In the genomic region with DNA sequence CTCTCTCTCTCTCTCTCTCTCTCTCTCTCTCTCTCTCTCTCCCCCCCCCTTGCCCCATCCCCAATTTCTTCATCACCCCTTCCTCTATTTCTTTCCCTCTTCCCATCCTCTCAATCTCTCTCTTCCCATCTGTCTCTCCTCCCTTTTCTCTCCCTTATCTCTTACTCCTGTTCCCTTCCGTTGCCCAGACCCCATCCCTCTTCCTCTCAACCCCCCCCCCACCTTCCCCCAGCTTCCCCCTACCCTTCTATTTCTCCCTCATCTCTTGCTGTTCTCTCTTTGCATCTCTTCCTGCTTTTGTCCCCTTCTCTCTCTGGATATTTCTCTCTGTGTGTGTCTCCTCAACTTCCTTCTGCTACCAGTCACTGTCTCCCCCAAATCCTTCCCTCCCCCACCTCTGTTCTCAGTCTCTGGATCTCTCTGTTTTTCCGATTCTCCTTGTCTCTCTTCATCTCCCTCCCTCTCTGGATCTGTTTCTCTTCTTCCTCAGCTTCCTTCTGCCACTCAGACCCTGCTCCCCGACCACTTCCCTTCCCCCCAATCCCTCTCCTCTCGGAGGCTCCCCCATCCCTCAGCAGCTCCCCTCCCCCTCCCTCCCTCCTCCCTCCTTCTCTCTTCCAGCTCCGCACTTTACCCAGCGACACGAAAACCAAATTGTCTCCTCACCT, we compare ENCODE assay signal across 8 mouse cellular contexts. TPM values are rescaled to one million over a fixed set of nuclear protein-coding genes. Genes with fewer than 3 reads are reported as not detected.
DNase-seq lines count a peak whose midpoint lies in the region; ATAC-seq and TF ChIP-seq lines count a peak whose summit lies in the region.
"Had no signal": no experiment of that assay in that cellular context is flagged by ENCODE, and none has a peak within 500 bp of the region (broad histone marks: within the 10 kb centered on the region; RNA-seq: fewer than 3 reads in every experiment).

Gene Cacng8 (plus strand): TSS at position 271 of the 668 bp plus-strand sequence.

- peak within 1 kb of the TSS; percentile 69 for H3K4me2 ChIP-seq in forebrain, embryonic 12.5 days
- H3K4me2 ChIP-seq in neural tube, embryonic 15.5 days = peak within 1 kb of the TSS; percentile 81

- ATAC-seq in forebrain, embryonic 12.5 days (ENCODE audit: low FRiP score) = peak; percentile 48
- ATAC-seq in neural tube, embryonic 15.5 days (ENCODE audit: low FRiP score) = peak; percentile 66

- TF ChIP-seq CTCF in left cerebral cortex, adult 2 months (IDR thresholded peaks at IDR 0.05) = no peak

- DNase-seq in left cerebral cortex, adult 2 months (ENCODE audit: extremely low spot score in 1 of 2, low spot score in 2 of 2) = peak in 1 of 2 experiments; percentile 44
- DNase-seq in left cerebral cortex, adult 9 months (ENCODE audit: low spot score in 2 of 2) = no peak
- DNase-seq in layer of hippocampus, postnatal 25 days (ENCODE audit: extremely low spot score in 1 of 2, low spot score in 1 of 2) = no peak
- DNase-seq in urinary bladder, postnatal 25 days (ENCODE audit: low spot score) = no peak
- no peak for DNase-seq in T-cell, adult 2 months (ENCODE audit: low spot score)

- H3K4me3 ChIP-seq in left cerebral cortex, adult 2 months = peak within 1 kb of the TSS; percentile 56
- H3K4me3 ChIP-seq in forebrain, embryonic 12.5 days (replicated peaks) = peak within 1 kb of the TSS; percentile 47
- peak within 1 kb of the TSS; percentile 54 for H3K4me3 ChIP-seq in neural tube, embryonic 15.5 days (replicated peaks)
- H3K4me3 ChIP-seq: megakaryocyte, embryonic 14.5 days had no signal

- intact Hi-C loops in left cerebral cortex, adult 2 months (cut with DNase I) = loop anchor here (5.0 kb wide), 2 partner anchors 58 to 62 kb away; partner anchors contain the start of gene Cacng7

- peaks cover 14% of the 10 kb centered on the region for H3K36me3 ChIP-seq in forebrain, embryonic 12.5 days (replicated peaks)
- peaks cover 10% of the 10 kb centered on the region for H3K36me3 ChIP-seq in neural tube, embryonic 15.5 days

- H3K9me3 ChIP-seq in forebrain, embryonic 12.5 days = no peaks in the 10 kb centered on the region
- H3K9me3 ChIP-seq in neural tube, embryonic 15.5 days (replicated peaks) = no peaks in the 10 kb centered on the region
- H3K9me3 ChIP-seq: megakaryocyte, embryonic 14.5 days had no signal

- peaks cover 31% of the 10 kb centered on the region for H3K4me1 ChIP-seq in forebrain, embryonic 12.5 days
- H3K4me1 ChIP-seq in neural tube, embryonic 15.5 days = peaks cover 58% of the 10 kb centered on the region

- peak within 1 kb of the TSS; percentile 73 for H3K9ac ChIP-seq in forebrain, embryonic 12.5 days
- H3K9ac ChIP-seq in neural tube, embryonic 15.5 days (replicated peaks) = peak within 1 kb of the TSS; percentile 65

- WGBS in forebrain, embryonic 12.5 days = under 1% methylated on average over 7 of the region's 7 CpGs
- WGBS in neural tube, embryonic 15.5 days = 0% methylated on average over 7 of the region's 7 CpGs

- H3K27me3 ChIP-seq in forebrain, embryonic 12.5 days = no peaks in the 10 kb centered on the region
- no peaks in the 10 kb centered on the region for H3K27me3 ChIP-seq in neural tube, embryonic 15.5 days (replicated peaks)

- peak within 1 kb of the TSS; percentile 90 for H3K27ac ChIP-seq in left cerebral cortex, adult 2 months
- peak within 1 kb of the TSS; percentile 71 for H3K27ac ChIP-seq in forebrain, embryonic 12.5 days
- H3K27ac ChIP-seq in neural tube, embryonic 15.5 days (replicated peaks) = peak within 1 kb of the TSS; percentile 63

RNA-seq across cellular contexts. Expression of gene Cacng8, which starts in this region (rescaled TPM):
- 100 to 1,000 TPM; 176 to 186 TPM for total RNA-seq in left cerebral cortex, adult 2 months (2021)
- polyA plus RNA-seq in forebrain, embryonic 12.5 days (2016; fragmentation: Nextera tagmentation; extraction: Ambion mirVana) = 6.3 and 8.2 TPM in 2 replicates
- total RNA-seq in layer of hippocampus, postnatal 25 days (2021) = 100 to 1,000 TPM; 380 to 428 TPM
- polyA plus RNA-seq in neural tube, embryonic 15.5 days (2015; fragmentation: Nextera tagmentation; extraction: Ambion mirVana) = 11.0 and 11.2 TPM in 2 replicates
